Mouse (Mus musculus): ENCODE measurements around the gene Enox1.

The Enox1 gene

DNA sequence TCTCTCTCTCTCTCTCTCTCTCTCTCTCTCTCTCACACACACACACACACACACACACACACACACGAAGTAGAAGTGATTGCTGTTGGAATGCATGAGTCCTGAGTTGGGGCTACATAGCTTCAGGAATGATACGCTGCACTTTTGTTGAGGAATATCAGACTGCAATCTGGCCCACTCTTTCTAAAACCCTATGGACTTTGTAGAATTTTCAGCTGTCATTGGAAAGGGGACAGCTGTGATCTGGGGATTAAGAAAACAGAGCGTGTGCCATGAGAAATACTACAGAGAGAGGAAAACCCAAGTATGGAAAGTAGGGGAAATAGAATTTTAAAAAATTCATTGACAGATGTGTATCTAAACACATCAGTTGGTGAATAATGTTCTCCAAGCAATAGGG lies 482.1 kb downstream of the Enox1 start:
- no peak for DNase-seq

DNA sequence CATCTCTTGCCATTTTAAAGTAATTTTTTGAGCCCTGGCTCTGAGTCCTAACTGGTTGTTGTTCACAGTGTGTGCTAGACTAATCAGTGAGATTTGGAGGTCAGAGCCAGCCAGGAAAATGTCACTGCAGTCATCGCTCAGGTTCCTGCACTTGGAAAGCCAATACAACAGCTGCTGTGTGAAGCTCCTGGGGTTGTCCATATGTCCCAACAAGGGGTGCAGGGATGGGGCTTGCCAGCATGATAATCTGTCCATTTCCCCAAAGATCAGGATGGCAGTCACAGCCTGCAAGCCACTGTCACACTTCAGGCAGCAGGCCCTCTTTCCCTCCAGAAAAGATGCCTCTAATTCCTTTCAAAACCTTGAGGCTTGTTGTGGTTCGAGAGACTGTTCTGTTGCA lies 483.0 kb downstream of the Enox1 start:
- DNase-seq = peak; percentile 86

DNA sequence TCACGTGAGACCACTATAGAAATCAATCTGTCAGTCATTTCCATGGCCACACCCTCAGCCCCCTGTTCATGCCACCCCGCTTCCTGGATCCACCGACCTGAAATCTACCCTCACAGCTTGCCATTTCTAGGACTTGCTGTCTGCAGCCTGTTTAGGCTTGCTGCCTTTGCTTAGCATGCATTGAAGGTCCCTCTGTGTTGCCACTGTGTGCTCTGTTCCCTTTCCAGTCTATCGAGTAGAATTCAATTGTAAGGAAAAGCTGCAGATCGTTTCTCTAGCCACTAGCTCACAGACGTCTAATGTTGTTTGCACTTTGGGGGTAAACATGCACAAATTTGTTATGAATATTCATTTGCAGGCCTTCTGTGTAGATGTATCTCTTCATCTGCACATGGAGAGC lies 485.8 kb downstream of the Enox1 start:
- DNase-seq = no peak

DNA sequence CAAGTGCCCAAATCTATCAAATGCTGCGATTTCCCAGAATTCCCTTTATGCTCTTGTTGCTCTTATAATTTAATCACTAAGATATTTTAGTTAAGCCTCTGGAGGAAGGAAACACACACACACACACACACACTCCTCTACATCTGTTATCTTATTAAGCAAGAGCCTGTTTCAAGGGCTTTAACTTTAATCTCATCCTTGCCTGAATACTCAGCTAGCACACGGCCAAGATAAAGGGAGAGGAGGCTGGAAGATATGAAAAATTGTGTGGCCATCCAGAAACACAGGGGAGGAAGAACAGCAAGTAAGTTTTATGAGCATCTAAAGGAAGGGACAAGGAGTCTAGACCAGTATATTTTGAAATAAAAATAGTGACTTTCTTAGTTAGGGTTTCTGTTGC lies 489.6 kb downstream of the Enox1 start:
- DNase-seq = no peak

DNA sequence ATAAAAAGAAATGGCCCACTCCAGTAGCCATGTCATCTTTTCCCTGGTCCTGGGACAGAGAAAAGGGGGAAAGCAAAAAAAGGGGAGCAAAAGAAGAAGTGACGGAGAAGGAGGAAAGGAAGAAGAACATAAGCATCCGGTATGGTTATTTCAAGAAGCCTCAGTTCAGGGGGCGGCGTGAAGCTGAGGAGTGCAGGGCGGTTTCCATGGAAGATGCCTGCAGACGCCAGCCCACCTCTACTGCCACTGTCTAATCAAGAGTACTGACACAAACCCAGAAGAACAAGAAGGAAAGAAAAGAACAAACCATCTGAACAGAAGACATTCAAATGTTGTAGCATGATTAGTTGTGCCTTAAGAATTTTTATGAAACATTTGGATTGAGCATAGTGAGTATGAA lies 490.5 kb downstream of the Enox1 start:
- no peak for DNase-seq

DNA sequence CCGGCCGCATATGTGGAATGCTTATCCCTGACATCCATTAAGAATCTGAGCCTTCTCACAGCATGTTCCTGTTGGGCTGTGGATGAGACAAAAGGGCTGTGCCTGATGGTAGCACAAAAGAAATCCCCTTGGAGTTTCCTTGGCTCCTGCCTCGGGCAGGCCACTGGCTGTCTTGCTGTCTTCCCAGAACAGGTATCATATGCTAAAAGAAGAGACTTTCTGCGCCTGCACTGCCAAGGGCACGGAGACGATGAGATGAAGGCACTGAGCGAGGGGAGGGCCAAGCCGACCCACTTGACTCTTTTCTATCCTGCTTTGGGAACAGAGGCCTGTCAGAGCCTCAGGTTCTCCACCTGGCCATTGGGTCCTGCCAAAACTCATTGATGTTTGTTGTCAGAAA lies 491.7 kb downstream of the Enox1 start:
- DNase-seq = peak; percentile 40

DNA sequence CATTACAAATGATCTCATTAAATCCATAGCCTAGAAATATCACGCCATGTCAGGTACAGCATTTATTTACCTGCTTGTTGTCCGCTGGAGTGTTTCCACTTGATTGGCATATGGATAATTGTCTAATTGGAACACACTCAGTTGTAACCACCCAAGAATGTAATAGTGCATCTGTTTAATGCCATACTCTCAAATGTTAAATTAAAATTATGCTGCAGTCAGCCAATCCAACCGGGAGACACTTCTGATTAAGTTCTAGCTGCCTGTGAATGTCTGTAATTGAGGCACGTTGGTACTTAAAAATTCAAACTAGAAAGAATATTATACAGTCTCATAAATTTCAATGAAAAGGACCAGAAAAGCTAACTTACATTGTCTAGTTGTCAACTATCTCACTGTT lies 502.2 kb downstream of the Enox1 start:
- no peak for DNase-seq

DNA sequence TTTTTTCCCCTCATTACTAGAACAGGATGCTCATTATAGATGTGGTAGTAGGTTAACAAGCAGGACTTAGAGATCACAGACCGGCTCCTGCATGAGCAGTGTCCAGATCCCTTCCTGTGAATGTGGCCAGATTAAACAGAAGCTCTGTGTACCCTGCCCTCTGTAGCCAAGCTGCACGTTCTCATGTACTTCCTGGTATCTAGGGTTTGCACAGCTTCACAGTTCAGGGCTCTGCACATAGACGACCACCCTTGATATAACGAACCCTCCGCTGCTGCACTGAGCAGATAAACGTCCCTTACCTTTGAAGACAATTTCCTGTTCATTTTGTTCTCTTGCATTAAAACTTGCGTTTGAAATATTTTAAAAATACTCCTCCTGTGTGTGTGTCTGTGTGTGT lies 505.7 kb downstream of the Enox1 start:
- DNase-seq = no peak

DNA sequence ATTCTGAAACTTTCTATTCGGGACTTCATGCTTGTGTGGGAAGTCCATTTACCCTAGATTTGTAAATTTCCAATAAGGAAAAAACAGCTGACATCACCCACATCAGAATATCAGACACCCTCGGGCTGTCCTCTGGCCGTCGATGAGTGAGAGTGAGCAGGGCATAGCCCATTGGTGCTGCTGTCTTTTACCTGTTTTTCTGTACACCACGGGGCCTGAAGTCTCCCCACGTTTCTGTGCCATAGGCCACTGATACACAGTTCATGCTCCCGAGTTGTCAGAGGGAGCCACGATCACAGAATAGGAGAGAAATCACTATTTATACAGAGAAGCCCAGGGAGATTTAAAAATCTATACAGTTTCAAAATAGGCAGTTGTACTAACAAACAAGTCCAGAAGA lies 506.4 kb downstream of the Enox1 start:
- DNase-seq = no peak

DNA sequence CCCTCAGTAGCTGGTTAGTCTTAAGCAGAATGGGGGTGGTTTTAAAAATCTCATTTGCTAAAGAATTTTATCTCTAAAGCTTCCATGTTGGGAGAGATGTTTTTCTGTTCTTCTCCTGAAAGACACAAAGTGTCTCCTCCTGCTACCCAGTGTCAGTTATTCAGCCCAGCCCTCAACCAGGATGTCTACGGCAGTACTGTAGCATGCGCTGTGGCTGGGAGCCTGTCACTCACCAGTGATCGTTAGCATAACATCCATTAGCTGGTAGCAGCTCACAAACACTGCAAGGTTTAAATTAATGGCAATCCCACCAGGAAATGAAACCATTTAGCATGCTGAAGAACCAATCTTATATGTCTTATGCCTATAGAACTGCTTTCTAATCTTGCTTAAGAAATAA lies 511.5 kb downstream of the Enox1 start:
- DNase-seq = no peak

DNA sequence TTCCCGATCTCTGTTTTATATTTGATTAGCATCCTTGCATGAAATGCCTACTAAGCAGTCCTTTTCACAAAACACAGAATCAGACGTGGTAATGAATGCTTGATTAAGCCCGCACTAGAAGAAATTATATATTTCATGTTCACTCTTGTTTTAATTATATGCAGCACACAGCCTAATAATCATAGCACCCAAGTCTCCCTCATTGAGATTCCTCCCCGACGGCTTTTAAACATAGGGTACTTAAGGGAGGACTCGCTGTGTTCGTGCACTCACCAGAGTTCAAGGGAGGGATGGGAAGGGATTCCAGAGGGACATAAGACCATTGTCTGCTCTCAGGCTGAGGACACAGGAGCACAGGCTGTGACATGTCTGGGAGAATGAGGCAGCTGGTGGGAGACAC lies 512.9 kb downstream of the Enox1 start:
- no peak for DNase-seq

DNA sequence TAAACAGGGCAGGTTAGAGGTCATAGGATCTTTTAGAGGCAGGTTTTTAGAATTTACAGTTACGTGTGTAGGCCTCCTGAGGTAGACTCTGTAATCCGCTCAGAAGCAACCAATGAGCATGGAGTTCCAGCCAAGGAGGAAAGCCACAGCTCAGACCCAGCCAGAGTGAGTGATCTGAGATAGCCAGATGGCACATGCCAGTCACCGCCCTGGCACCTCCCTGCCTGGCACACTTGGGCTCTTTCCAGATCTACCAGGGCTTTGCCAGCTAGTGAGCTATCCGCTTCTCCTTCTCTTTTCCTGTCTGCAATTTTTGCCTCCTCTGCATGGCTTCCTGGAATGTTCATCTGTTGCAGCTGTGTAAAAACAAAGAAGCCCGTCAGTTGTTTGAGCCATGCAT lies 514.4 kb downstream of the Enox1 start:
- peak; percentile 61 for DNase-seq

DNA sequence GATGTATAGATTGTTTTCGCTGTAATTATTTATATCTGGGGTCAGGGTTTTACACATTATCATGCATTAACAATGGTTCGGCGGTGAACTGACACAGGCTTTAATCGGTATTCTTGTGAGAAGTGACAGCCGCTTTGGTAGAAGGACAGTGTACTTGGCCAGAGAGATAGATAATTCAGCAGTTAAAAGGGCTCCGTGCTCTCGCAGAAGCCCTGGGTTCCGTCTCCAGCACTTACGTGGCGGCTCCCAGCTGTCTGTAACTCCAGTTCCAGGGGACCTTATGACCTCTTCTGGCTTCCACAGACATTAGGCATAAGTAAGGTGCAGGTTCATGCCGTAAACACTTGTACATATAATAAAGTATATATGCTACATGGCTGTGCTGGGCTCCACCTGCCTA lies 515.4 kb downstream of the Enox1 start:
- no peak for DNase-seq

DNA sequence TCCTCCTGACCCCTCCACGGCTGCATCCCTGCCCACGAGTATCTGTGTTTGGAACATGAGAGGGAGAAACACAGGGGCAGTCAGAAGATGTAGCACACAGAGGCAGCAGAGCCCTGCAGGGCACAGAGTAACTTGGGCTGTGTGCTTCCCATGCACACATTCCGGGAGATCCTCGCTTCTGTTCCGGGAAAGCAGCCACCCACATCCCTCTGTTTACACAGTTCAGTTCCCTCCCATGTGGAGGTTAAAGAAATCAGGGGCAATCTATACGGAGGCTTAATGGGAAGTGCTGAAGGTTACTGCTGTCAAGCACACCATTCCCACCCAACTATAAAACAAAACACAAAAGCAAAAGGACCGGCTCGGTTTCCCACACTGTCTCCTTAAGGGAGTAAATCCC lies 516.6 kb downstream of the Enox1 start:
- no peak for DNase-seq

DNA sequence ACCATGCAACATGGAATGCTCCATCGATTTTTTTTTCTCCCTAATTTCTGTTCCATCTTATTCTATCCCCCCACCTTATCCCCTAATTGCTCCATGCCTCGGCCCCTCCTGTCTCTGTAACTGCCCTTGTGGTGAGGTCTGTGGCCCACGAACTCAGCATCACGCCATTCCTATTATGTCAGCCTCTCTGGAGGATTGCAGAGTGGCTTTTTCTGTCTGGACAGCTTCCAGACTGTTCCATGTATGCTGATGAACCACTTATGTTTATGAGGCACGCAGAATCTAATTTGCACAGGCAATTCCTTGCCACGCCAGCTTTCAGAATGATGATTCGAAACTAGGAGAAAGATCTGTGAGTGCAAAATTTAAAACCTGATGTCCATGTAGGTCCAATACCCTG lies 521.4 kb downstream of the Enox1 start:
- DNase-seq = no peak

DNA sequence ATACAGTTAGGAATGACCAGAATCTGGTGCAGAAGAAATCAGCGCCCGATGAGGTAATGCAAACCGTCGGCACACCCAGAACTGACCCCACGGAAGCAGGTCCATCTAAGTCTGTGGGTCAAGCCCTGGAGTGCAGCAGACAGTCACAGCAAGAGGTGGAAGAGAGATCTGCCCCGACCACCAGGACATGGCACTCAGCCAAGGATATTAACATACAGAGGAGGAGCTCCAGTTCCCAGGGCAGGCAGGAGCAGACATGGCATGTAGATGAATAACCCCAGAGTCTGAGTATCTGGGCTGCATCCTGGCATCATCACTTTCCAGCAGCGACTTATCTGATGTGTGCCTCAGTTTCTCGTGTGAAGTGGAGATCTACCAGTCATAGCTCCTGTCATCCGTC lies 523.3 kb downstream of the Enox1 start:
- no peak for DNase-seq

DNA sequence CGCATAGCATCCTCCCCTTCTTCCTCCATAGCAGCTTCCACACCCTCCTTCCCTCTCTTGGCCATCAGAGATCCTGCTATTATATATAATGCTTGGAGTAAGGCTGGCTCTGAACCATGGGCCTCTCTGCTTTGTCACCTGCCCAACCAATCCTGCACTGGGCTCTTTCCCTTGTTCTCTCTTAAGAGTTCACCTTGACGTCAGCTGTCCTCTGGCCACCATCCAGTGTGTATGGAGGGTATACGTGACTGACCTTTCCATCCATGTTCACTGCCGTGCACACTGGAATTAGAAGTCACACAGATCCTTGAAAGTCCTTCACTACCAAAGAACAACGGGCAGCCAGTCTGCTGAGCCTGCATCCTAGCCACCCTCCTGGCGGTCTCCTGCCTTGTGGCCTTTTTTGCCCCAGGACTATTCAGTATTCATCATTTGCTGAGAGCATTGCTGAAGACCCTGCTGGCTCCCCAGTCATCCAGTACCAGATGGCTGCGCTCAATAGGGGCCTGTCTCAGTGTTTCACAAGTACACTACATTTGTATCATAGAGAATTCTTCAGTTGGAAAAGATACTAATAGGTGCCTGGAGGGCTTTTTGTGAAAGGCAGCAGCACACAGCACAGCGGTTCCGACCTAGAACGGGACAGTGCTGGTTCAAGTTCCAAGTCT lies 526.5 kb downstream of the Enox1 start:
- no peak for DNase-seq

DNA sequence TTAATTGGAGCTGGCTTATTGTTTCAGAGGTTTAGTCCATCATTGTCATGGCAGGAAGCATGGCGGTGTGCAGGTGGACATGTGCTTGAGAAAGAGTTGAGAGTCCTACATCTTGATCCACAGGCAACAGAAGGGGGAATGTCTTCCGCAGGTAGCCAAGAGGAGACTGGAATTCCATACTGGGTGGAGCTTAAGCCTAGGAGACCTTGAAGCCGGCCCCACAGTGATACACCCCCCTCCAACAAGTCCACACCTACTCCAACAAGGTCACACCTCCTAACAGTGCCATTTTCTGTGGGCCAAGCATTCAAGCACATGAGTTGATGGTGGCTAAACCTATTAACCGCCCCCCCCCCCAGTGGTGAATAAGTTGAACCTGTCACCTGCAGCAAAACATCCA lies 533.3 kb downstream of the Enox1 start:
- DNase-seq = no peak

DNA sequence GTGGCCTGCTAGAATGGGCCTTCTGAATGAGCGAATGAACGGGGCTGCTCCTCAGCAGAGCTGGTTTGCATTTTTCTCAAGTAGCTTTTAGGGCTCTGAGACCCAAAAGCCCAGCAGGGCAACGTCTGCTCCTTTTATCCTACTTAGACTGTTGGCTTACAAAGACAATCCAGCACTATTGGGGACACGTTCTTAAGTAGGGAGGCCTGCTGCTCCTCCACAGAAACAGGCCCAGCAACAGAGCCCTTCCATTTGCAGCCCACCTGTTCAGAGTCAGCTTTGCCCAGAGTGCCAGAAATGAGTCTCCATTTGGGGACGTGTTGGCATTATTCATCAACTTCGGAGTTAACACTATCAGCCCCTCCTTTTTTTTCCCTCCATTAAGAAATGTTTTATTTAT lies 548.4 kb downstream of the Enox1 start:
- DNase-seq = no peak

DNA sequence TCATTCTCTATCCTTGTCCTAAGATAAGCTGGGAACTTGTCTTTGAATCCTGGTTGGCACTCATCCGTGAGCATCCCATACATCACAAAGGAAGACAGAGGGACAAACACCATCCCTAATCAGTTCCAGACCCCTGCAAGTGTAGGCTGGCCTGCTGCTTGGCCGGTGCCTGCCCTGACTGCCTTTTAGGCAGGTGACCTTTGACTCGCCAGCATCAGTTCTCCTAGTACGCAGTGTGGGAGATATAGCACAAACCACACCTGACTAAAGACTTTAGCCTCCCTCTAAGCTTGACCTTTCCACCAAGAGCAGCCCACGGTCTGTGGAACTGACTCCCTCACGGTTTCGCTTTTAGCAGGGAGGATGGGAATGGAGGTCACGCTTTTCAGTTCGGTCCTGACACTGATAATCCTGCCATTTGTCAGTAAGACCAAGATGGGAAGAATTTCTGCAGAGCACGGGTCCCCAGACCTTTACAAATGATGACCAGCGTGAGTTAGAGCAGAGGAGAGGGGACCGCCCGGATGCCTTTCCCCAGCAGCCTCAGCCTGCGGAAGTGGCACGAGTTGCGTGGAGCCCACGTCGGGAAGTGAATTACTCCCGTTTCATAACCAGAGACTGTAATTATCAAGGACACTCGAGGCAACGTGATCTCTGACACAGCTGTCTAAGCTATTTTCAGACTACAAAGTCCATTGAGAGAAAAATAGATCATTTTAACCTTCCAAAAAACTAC lies 550.1 kb downstream of the Enox1 start:
- no peak for DNase-seq

DNA sequence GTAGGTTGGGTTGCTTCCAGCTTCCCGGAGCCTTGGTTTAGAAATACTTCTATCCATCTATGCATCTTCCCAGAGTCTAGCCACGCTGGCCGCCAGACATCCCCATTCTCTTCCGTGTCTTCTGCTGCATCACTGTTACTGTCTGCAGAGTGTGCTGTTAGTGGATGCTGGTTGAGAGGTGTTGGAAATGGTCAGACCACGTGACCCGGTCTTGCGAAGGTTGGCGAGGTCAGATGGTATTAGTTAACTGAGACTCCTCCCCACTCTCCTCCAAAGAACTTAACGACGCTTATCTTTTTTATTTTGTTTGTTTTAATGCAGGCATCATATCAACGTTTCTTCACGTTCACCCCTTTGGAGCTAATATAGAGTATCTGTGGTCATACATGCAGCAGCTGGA lies 550.7 kb downstream of the Enox1 start:
- no peak for DNase-seq

DNA sequence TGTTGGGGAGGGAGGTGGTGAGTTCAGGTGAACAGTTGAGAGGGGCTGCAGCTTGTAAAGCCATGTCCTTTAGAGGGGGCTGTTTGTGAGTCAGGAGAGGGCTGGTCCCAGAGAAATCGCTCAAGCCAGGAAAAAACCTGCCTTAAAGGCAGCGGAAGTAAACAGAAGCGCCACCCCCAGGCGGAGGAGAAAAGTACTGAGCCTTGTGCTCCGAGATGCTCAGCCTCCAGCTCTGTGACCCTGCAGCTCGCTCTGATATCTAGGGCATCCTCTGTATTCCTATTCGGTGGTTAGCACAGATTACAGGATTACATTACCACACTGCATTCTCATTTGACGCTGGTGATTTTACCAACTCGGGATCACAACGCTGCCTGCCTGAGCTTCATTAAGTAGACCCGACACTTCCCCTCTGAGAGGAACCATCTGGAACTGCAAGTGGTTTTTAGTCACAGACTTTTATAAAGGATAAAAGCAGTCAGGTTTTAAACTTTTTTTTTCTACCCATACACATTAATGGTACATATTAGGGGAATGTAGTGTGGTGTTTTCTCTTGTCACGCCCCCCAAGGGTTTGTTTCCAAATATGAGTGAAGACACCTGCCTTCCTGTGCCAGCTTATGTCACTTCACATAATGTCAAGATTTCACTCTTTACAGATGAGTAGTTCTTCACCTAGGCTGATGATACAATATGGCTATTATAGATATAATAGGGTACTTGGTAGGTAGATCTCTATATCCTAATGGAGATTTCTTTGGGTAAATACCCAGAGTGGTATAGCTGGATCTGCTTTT lies 552.0 kb downstream of the Enox1 start:
- DNase-seq = no peak

DNA sequence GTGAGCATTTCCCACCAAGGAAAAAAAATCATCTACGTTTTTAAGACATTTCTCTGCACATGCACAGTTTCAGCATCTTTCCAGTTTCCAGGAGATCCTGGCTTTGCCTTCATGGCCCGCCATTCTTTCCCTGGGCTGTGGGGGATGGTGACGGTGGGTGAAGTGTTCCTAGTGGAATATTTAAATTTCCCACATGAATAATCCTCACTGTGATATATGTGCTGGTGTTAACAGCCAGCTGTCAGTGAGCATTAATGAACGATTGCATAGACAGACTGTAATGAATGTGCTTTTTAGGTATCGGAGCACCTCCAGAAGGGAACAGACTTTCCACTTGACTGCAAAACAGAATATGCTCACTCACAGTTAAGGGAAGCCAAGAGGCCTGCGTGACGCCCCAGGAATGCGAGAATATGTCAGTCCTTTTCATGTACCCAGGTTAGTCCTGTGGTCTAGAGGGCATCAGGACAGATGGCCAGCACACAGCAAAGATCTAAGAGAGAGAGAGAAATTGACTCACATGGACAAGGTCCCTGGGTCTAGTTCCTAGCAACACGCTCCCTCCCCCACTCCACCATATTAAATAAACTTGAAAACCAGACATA lies 558.5 kb downstream of the Enox1 start:
- peak; percentile 19 for DNase-seq

DNA sequence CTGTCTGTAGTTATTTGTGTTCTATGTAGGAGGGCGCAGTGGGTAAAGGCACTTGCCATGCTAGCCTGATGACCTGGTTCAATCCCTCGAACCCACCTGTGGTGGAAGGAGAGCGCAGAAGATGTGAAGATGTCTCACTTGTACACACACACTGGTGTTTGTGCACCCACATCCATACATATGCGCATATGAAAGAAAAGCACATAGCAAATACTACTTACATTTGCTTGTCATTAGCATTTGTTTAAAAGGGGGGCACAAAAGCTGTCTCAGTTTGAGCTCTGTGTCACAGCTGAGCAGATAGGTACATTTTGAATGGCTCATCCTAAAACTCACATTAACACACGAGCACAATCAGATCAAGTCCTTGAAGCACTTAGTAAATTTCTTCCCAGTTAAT lies 560.4 kb downstream of the Enox1 start:
- no peak for DNase-seq
